Mouse (Mus musculus): ENCODE results near the gene Jmjd8. TPM values are rescaled to one million over a fixed set of nuclear protein-coding genes. Genes with fewer than 3 reads are reported as not detected.
A peak's percentile ranks its signal among the peaks of the same experiment; 100 is the strongest.

The Jmjd8 gene
- total RNA-seq (2021) = 10 to 100 TPM; 31.6 to 32.4 TPM
- long read RNA-seq, experiment 1, transcript Jmjd8-205 (9 exons, 2,268 nt) = major isoform, 22 of 32 reads
- long read RNA-seq, experiment 1, partial matches to known transcripts = 3 of 32 reads
- long read RNA-seq, experiment 1, other reads (novel, unspliced or antisense) = 6 of 32 reads
- long read RNA-seq, experiment 2, transcript Jmjd8-205 (9 exons, 2,268 nt) = major isoform, 22 of 38 reads
- long read RNA-seq, experiment 2, partial matches to known transcripts = 9 of 38 reads
- long read RNA-seq, experiment 2, other reads (novel, unspliced or antisense) = 6 of 38 reads

DNA sequence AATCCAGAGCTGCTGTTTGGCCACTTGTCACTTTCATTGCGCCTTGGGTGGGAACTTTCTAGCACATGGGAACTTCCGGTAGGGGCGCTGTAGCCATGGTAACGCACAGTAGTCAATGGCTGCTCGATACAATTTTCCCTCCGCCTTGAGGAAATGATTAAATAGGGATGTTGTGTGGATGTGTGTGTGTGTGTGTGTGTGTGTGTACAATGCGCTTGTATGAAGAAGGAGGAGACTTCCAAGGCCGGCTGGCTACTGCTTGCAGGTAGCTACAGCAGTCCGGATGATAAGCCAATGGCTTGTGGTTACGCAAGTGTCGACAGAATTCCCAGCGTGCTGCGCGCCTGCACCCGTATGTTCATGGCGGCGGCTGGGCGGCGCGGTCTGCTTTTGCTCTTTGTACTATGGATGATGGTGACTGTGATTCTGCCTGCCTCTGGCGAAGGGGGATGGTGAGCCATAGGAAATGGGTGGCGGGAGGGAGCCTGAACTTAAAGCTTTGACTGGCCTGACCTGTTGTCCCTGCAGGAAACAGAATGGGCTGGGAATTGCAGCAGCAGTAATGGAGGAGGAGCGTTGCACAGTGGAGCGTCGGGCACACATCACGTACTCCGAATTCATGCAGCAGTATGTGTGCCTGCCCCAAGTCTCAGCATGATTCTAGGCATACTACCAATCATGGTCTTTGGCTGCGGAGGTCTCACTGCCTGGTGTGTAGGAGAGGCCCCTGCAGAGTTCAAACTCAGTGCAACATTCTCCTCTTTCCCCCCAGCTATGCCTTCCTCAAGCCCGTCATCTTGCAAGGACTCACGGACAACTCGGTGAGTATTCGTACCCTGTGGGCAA, at the start of gene Jmjd8:
TSS of gene Jmjd8 (plus strand) at position 156 of the 846 bp plus-strand sequence.
- DNase-seq (ENCODE audit: low spot score in 2 of 2) = peak in 1 of 2 experiments; percentile 72

DNA sequence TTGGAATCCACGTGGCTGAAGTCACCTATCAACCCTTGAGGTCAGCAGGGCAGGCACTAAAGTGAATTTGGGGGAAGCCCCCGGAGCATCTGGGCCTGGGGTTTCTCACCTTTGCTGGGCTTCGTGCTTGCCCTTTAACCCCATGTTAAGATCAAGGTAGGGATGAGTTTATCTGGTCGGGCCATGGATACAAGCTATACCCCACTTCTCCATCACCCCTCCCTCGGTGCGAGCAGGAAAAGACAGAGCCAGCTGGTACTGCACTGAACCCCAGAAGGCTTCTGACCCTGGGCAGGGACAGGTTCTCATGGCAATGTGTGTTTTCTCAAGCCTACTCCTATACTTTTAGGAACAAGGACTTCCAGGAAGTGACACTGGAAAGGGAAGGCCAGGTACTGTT, 47.3 kb upstream of the Jmjd8 start:
- DNase-seq (ENCODE audit: low spot score in 2 of 2) = no peak

DNA sequence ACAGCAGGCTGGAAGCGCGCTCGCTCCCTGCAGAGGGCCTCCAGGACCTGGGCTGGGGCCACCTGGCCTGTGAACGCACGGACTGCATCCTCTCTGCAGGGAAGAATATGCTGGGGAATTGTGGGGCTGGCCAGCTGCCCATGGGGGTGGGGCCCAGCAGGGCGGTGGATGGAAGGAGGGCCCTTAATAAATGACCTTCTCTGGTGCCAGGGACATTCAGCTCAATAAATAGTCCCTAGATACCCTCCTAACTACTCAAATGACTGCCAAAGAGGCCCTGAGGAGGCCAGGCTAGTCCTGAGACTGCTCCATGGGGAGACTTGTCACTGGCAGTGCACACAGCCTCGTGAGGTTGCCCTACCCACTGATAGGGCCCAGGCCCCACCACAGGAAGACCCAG, 45.6 kb upstream of the Jmjd8 start:
- DNase-seq (ENCODE audit: low spot score in 2 of 2) = no peak

DNA sequence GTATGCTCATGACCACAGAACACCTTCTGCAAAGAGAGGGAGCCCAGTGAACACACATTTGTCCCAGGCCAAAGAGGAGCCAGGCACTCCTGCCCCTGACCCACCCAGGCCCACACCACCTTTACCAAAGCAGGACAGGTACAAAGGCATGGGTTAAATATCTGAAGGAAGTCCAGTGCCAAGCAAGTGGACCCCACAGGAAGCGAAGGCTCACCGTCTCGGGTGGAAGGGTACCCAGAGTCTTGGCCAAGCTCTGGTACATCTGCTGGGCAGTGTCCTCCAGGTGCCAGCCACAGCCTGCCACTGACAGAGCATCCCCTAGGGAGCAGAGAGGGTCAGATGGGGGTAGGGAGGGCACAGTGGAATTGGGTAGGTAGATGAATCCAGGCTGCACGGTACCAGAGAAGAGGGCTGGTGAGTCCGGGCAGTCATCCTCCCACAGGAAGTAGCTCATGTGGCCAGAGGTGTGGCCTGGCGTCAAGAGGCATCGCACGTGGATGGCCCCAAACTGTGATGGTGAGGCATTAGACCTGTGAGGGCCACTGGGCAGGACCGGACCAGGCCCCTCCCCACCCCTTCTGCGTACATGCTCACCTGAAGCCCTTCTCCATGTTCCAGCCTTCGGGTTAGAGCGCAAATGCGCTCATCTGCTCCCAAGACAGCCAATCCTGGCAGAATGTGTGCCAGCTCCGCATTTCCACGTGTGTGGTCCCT, 44.6 kb upstream of the Jmjd8 start:
- DNase-seq (ENCODE audit: low spot score in 2 of 2) = no peak

DNA sequence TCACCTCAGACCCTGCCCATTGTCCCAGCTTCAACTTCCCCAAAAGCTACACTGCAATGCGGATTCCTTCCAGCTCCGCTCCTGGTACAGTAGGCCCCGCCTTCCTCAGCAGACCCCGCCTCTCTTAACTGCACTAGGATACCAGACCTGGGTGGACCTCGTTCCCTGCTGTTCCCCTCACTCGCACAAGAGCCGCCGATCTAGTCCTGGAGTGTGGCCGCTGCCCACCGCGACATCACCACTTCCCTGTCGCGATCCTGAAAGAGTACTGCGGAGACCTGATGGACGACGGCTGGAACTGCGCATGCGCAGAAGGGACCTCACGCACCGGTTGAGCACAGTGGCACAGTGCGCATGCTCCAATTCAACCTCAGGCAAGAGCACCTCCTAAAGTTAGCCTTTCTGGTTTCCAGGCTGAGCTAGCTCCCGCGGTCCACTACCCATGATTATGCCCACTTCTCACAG, 43.4 kb upstream of the Jmjd8 start, which contains the start of gene Haghl:
TSS of gene Haghl (minus strand) at position 393 of the 465 bp plus-strand sequence.
- DNase-seq (ENCODE audit: low spot score in 2 of 2) = peak; percentile 88 to 97

DNA sequence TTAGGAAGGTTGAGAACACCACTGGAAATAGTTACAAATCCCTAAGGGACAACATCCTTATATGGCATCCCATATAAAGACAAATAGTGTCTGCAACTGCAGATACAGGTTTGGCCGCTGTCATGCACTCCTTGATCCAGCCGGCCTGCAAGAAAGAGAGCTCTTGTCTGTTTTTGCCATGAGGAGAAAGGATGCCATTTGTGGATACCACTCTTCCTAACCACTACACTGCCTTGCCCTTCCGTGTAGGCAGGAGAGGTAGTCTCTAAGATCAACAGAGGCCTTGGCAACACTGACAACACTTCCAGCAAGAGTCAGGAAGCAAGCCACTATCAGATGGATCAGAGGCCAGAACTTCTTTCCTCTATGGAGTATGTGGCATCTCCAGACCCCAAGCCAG, 42.4 kb upstream of the Jmjd8 start, which contains the start of gene Ccdc78:
TSS of gene Ccdc78 (plus strand) at position 301 of the 400 bp plus-strand sequence.
- DNase-seq (ENCODE audit: low spot score in 2 of 2) = no peak

DNA sequence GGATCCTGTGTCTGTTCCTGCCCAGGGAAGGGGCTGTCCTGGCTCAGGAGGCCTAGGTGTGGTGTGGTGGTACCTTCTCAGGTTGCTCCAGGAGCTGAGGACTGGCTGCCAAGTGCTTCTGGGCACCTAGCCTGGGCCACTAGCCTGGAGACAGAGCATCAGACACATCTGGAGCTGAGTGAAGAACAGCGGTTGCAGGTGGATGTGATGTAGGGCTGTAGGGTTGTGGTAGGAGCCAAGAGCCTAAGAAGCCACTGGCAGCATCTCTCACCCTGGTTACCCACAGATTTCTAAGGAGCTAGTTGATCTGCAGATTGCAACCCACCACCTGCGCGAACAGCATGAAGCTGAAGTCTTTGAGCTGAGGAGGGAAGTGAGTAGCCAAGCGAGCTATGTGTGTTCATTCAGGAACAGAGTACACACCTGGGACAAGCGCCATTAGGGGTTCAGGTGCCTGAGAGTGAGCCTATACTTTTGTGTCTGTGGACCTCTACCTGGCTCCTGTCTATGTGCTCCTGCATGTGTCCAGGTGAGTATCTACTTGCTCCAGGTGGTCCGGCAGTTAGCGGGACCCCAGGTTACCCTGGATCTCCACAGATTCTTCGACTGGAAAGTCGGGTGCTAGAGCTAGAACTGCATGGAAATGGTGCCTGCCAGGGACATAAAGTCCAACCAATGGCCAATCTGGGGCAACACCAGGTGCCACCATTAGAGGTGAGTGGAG, 41.7 kb upstream of the Jmjd8 start:
- DNase-seq (ENCODE audit: low spot score in 2 of 2) = no peak

DNA sequence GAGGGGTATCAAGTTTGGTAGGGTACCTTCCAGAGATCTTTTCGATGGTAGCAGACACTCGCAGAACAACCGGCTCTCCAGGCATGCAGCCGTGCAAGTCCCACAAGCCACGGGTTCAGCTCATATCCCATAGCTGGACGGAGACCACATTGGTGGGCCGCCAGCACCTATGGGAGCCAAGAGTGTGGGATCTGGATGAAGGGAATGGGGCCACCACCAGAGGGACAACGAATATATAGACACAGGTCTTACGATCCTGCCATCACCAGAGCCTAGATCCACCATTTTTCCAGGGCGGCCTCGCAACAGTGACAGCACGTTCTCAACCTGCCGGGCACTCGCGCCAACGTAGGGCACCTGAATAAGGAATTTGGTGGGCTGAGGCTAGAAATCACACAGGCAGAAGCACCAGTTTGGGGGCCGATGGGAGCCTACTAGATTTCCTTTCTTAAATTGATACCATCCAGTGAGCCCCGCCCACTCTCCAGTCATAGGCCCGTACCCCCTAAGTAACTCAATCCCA, 37.3 kb upstream of the Jmjd8 start:
- DNase-seq (ENCODE audit: low spot score in 2 of 2) = no peak

DNA sequence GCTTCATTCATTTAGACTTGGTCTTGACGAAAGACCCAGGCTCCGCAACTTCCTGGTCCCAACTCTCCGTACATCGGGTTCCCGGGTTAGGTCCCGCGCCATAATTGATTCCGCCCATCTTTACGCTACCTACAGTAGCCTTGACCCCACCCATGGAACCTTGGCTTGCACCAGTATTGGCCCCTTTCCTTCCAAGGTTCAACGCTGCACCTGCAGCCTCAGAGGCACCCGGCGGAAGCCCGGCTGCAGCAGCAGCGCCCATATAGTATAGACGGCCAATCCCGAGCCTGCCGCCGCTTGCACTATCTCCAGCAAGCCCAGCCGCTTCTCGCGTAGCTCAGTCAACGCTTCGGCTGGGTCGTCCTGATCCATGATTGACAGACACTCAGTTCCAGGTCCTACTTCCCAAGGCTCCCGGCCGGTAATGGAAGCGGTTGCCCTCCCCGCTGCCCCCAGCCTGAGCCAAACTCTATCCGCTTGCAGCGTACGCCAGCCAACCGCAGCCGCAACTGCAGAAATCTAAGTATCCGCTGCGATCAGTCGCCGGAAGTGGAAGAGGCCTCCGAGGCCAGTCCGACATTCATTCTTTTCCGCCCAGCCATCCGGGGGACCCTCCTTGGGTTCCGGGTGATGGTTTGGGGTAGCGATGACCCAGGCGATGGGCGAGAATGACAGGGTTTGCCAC, 36.7 kb upstream of the Jmjd8 start:
- peak; percentile 64 to 85 for DNase-seq (ENCODE audit: low spot score in 2 of 2)

DNA sequence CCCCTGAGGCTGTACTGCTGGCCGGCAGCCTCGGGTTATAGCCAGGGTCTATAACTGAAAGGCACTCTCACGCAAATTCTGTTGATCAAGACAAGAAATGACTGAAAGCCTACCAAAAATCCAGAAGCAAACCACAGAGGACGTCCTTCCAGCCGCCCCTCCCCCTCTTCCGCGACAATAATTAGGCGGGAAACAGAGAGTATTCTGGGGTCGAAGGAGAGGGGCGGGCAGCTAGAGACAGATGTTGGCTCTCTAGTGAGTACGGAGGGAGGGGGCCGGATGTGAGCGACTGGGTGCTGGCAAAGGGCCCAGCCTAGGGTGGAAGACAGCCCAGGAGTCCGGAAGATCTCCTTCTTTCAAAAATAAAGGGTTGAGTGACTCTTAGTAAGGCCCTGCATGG, 36.1 kb upstream of the Jmjd8 start, which contains the start of gene Fam173a:
TSS of gene Fam173a (minus strand) at position 287 of the 400 bp plus-strand sequence.
- DNase-seq (ENCODE audit: low spot score in 2 of 2) = peak; percentile 68 to 83

DNA sequence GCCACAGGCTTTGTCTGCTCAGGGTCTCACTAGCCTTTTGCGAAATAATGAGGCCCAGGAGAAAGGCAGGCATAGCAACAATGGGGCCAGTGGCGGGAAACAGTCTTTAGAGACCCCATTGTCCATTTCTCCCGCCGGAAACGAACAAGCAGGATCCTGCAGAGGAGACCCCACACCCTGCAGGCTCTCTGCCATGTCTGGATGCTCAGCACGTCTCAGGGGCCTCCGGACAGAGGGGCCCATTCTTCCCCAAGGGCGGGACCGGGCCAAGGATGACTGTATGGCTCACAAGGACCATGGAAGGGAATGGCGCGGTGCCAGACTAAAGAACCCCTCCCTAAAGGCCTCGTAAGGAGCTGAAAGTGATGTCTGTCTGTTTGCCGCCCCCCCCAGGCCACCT, 34.5 kb upstream of the Jmjd8 start:
- DNase-seq (ENCODE audit: low spot score in 2 of 2) = no peak

DNA sequence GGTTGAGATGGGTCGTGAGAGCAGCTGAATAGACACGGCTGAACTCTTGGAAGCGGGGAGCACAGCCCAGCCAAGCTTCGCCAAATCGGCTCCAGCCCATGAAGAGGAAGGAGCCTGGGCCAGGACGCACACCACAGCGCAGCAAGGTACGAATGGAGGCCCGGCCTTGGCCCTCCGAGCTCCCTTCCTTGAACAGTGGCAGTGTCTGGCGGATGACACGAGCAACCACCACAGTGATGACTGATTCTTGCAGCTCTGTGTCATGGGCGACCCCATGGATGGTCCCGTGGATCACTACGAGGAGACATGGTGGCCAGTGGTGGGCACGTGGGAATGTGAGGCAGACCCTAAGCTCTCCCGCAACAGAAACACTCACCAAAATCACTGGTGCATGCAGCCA, 33.7 kb upstream of the Jmjd8 start:
- DNase-seq (ENCODE audit: low spot score in 2 of 2) = no peak

DNA sequence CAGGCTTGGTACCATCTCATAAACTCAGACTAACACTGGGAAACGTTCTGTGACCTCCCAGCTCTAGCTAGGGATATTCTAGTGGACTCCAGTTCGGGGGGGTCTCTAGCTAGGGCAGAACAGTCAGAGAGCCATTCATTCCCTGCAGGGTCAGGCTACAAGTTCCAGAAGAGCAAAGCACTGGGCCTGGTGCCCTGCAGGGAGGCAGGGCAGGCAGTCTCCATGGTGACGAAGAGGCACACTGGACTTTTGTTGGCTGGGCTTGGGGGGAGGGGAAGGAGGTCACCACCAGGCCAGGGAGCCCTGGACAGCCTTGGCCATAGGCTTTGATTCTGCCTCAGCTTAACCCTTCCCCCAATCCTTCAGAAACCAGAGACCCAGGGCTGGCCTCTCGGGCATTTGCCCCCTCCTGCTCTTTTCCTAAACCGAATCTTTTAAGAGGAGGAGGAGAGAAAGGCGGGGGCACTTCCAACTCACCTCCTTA, 33.0 kb upstream of the Jmjd8 start, which contains the start of gene AC134908.4:
TSS of gene AC134908.4 (minus strand) at position 51 of the 484 bp plus-strand sequence.
- DNase-seq (ENCODE audit: low spot score in 2 of 2) = no peak

DNA sequence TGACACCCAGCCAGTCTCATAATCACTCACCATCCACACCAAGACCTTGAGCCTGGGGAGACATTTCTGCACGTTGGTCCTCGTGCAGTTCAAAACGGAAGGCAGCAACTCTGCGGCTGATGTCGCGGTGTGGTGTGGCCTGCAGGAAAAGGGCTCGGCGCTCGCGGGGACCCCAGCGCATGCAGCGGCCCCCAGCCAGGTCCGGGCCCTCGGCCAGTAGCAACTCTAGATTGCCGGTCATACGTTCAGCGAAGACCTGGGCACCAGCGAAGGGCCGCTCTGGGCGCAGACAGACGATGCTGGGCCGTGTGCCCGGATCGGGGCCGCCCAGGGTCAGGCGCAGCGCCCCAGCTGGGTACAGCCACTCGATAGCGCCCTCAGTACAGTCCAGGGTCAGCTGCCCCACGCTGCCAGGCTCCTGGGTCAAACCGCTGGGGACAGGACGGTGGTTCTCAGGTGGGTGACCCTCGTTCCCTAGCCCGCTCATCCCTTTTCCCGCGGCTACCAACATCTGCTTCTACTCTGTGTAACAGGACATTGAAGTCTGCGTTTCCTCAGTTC, 32.4 kb upstream of the Jmjd8 start:
- peak in 1 of 2 experiments; percentile 41 for DNase-seq (ENCODE audit: low spot score in 2 of 2)

DNA sequence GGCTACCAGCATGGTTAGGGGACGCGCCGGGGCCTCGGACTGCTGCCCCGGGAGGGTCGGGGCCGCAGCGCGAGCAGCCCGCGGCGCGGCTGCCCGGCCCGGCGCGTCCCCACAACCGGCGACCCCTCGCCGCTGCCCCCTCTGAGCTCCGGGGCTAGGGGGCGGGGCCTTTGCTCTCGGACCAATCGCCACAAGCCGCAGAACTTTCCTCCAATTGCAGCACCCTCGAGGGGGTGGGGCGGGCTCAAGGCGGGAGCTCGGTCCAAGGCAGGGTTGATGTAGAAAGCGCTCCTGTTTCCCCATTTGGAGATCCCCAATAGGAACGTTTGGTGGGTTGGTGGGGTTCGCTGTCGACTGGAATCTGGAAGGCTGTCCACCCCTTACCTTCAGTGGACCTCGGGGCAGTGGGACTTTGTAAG, 31.7 kb upstream of the Jmjd8 start, which contains the start of gene Metrn:
TSS of gene Metrn (minus strand) at position 186 of the 419 bp plus-strand sequence.
- peak; percentile 84 to 90 for DNase-seq (ENCODE audit: low spot score in 2 of 2)

DNA sequence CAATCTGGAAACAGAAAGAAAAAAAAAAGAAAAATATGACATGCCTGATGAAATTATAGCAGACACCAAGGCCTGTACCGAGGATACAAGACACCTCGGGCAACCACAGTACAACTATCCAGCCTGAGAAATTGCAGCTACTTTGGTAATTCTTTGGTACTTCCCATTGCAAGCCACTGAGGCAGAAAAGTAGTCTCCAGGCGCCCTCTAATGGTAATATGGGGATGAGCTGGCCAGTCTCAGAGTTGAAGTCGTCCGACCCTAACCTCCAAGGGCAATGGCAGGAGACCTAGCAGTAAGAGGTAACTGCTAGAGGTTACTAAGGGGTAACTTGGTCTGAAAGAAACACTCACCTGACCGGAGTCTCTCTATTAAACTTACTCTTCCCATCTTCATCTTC, 27.6 kb upstream of the Jmjd8 start:
- no peak for DNase-seq (ENCODE audit: low spot score in 2 of 2)

DNA sequence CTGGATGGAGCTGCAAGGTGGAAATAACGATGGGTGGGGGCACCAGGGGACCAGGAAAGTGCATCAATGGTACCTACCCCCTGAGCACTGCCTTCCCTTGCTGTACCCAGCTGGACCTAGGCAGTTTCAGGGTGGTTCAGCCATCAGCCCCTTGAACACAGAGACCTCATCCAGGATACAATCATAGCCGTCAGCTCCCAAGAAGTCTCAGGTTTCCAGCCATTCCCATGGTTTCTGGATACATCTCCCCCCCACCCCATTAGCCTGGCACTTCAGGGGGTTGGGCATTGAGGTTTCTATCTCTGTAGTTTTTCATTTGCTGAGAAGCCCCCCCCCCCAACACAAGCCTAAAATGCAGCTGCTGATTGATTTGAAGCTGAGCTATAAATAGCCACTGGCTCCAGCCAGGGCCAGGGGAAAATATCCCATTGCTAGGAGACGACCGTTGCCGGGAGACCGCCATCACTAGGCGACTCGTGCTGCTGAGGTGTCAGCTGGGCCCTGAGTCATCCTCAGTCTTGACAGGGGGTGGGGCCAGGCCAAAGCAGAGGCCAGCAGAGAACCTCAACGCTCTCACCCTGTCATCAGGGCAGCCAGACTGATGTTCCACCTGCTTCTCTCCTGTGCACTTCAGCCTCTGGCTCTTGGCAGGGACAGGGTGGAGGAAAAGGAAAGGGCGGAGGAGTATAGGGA, 25.7 kb upstream of the Jmjd8 start:
- no peak for DNase-seq (ENCODE audit: low spot score in 2 of 2)

DNA sequence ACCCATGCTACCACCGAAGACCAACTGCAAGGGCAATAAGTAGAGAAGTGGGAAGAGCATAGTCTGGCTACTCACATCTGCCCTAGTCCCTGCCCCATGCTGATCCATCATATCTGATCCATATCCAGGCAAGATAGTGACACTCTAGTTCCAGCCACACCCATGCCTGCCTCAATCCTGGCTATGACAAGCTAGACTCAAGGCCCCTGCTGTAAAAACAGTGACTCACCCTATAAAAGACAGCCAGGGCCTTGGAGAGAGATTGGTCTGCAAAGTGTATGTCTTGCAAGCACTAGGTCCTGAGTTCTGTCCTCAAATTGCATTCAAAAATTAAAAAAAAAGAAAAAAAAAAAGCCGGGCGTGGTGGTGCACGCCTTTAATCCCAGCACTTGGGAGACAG, 22.2 kb upstream of the Jmjd8 start:
- DNase-seq (ENCODE audit: low spot score in 2 of 2) = no peak
